Mouse (Mus musculus): ENCODE measurements at regions not wholly inside any gene's neighbourhood (a gene's known extent, or its start where the extent isn't known, plus 50 kb on each side); places are given as distances from the start of the nearest gene placed in this dataset.

DNA sequence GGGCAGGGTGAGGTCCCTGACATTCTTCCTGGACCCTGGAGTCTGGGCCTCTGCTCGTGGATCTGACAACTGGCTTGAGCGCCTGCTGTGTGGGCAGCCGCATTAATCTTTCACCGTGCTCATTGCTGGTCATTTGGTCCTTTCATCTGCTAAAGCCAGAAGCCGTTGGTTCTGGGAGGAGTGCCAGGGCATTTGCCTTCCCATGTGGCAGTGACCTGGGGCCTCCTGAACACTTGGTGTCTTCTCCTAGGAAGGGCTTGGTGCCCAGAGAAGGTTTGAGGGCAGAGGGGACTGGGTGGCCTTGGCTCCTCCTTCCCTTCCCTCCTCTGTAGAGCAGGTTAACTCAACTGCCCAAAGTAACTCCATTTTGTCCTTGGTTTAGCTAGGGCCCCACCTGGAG is 79.7 kb upstream of the Adra2c start:
- no peak for TF ChIP-seq EP300 (IDR thresholded peaks at IDR 0.05; ENCODE audit: low read depth)
- TF ChIP-seq CTCF (IDR thresholded peaks at IDR 0.05; ENCODE audit: low read depth): no peak
